Mouse (Mus musculus) MEL (cell line): Measurements from ENCODE around the gene Maml2. TPM values are rescaled to one million over a fixed set of nuclear protein-coding genes. Genes with fewer than 3 reads are reported as not detected.
A peak's percentile ranks its signal among the peaks of the same experiment; 100 is the strongest.

ENCODE experiments used
- DNase-seq: peaks from one replicate; pipeline ENCODE4 v3.0.0; 2011; ENCODE audit warnings: low read depth, low spot score
- H3K27ac ChIP-seq: 2 replicates; pipeline ENCODE4 v1.5.1; 2012; ENCODE audit warnings: low read depth, mild to moderate bottlenecking, control low read depth, low read length, moderate library complexity; ENCODE audit not compliant: control insufficient read depth
- H3K27me3 ChIP-seq, 2 experiments: fragments of 150-350 bp in 1 of 2; sonication (generic) in 1 of 2; 2 replicates each; pipeline ENCODE4 v1.6.1; 2012; ENCODE audit warnings: low read length in 2 of 2, mild to moderate bottlenecking in 2 of 2, improper control_type of control experiment in 1 of 2, moderate library complexity in 1 of 2; ENCODE audit not compliant: insufficient read depth in 2 of 2, control insufficient read depth in 1 of 2
- H3K36me3 ChIP-seq, 2 experiments: 2 replicates each; pipeline ENCODE4 v1.6.1; 2012 to 2014; ENCODE audit warnings: low read length in 2 of 2, improper control_type of control experiment in 1 of 2, inconsistent platforms in 1 of 2, mild to moderate bottlenecking in 1 of 2; ENCODE audit not compliant: insufficient read depth in 2 of 2, control insufficient read depth in 1 of 2
- H3K4me1 ChIP-seq, 2 experiments: fragments of 150-350 bp in 1 of 2; sonication (generic) in 1 of 2; 2 replicates each; pipeline ENCODE4 v1.6.1; 2012; ENCODE audit warnings: low read length in 2 of 2, improper control_type of control experiment in 1 of 2, mild to moderate bottlenecking in 1 of 2; ENCODE audit not compliant: insufficient read depth in 2 of 2, control insufficient read depth in 1 of 2
- H3K4me3 ChIP-seq, 2 experiments: fragments of 150-350 bp in 1 of 2; sonication (generic) in 1 of 2; 2 replicates each; pipeline ENCODE4 v1.5.1; 2012; ENCODE audit warnings: low read depth in 2 of 2, low read length in 2 of 2, mild to moderate bottlenecking in 2 of 2, moderate library complexity in 2 of 2, control low read depth in 1 of 2, improper control_type of control experiment in 1 of 2; ENCODE audit not compliant: control insufficient read depth in 1 of 2, insufficient read depth in 1 of 2
- H3K79me2 ChIP-seq: 2 replicates; pipeline ENCODE4 v1.6.1; 2012; ENCODE audit warnings: mild to moderate bottlenecking, low read length, moderate library complexity; ENCODE audit not compliant: control insufficient read depth, poor library complexity, insufficient read depth
- H3K9ac ChIP-seq: 2 replicates; pipeline ENCODE4 v1.6.1; 2012; ENCODE audit warnings: low read depth, mild to moderate bottlenecking, control low read depth, low read length, moderate library complexity; ENCODE audit not compliant: control insufficient read depth, poor library complexity, severe bottlenecking
- H3K9me3 ChIP-seq: fragments of 150-350 bp; sonication (generic); replicated peaks from 2 replicates; pipeline ENCODE4 v1.6.1; 2012; ENCODE audit warnings: mild to moderate bottlenecking, low read length, improper control_type of control experiment, moderate library complexity; ENCODE audit not compliant: insufficient read depth
- CHD2 ChIP-seq: IDR thresholded peaks from 2 replicates; pipeline ENCODE4 v1.6.1; 2011; ENCODE audit warnings: low read length, improper control_type of control experiment
- MAFK ChIP-seq: IDR thresholded peaks from 2 replicates; pipeline ENCODE4 v1.6.1; 2011; ENCODE audit warnings: low read depth, mild to moderate bottlenecking, low read length, improper control_type of control experiment, borderline replicate concordance
- POLR2AphosphoS5 ChIP-seq: IDR thresholded peaks from 2 replicates; pipeline ENCODE4 v1.6.1; 2012; ENCODE audit warnings: low read depth, borderline replicate concordance, mild to moderate bottlenecking, inconsistent platforms, low read length, moderate library complexity, mixed read lengths
- TAL1 ChIP-seq: IDR thresholded peaks from 2 replicates; pipeline ENCODE4 v1.6.1; 2012; ENCODE audit warnings: mild to moderate bottlenecking, inconsistent platforms, low read length, moderate library complexity, mixed read lengths
- ZNF384 ChIP-seq: IDR thresholded peaks from 2 replicates; pipeline ENCODE4 v1.6.1; 2012; ENCODE audit warnings: low read depth, mild to moderate bottlenecking, inconsistent platforms, low read length, improper control_type of control experiment
- polyA plus RNA-seq, 2 experiments: library from polyadenylated mRNA; stranded (reverse) in 1 of 2; unstranded in 1 of 2; fragments of >175 nt in 1 of 2; fragments of >200 nt in 1 of 2; gene quantifications; 2 replicates each; pipeline versions ENCODE4 v1.2.1 to v1.2.4; 2012; ENCODE audit warnings: low replicate concordance in 2 of 2, low read depth in 1 of 2; ENCODE audit not compliant: insufficient read length in 2 of 2, insufficient read depth in 1 of 2, missing spikeins in 1 of 2
- total RNA-seq: library from RNA; depleted of rRNA; stranded (reverse); fragments of 300-350 nt; gene quantifications from 2 replicates; pipeline ENCODE4 v1.2.3, GENCODE M21; 2012

Maml2 gene
- total and polyA plus RNA-seq, 3 experiments, result 0.08 to 0.47 TPM; not detected in 1

GRCm38 (mm10) chr9:13523046-13523445, 225.3 kb downstream of the Maml2 start (continued):
- no peak for TF ChIP-seq ZNF384

GRCm38 (mm10) chr9:13525075-13525474, 227.3 kb downstream of the Maml2 start:
- H3K9me3 ChIP-seq, result no peaks in the 10 kb centered on the region
- no peaks in the 10 kb centered on the region for H3K27me3 ChIP-seq
- H3K4me3 ChIP-seq, result no peak overlapping the region
- H3K9ac ChIP-seq, result no peak overlapping the region
- no peaks in the 10 kb centered on the region for H3K79me2 ChIP-seq
- no peak overlapping the region for H3K27ac ChIP-seq
- no peak for TF ChIP-seq TAL1
- TF ChIP-seq, all 39 proteins: peak for 0
- peaks cover 0 to 28% of the 10 kb centered on the region in 2 experiments; a peak in 2 of 4 replicates for H3K36me3 ChIP-seq
- DNase-seq, result no peak
- peaks cover 18 to 30% of the 10 kb centered on the region in 2 experiments for H3K4me1 ChIP-seq

GRCm38 (mm10) chr9:13525561-13526255, 228.0 kb downstream of the Maml2 start:
- no peak overlapping the region for H3K27ac ChIP-seq
- no peaks in the 10 kb centered on the region for H3K9me3 ChIP-seq

GRCm38 (mm10) chr9:13530575-13530974, 232.8 kb downstream of the Maml2 start:
- Histone ChIP-seq H3K27me3 (no peaks in the 10 kb centered on the region), H3K9me3 (no peaks in the 10 kb centered on the region), H3K36me3 (peaks cover 0 to 5% of the 10 kb centered on the region in 2 experiments; a peak in 2 of 4 replicates), H3K4me3 (no peak overlapping the region), H3K9ac (no peak overlapping the region), H3K79me2 (no peaks in the 10 kb centered on the region), H3K27ac (no peak overlapping the region), H3K4me1 (peaks cover under 1 to 3% of the 10 kb centered on the region in 2 experiments; a peak in 3 of 4 replicates)
- TF ChIP-seq MAFK, result no peak
- DNase-seq, result no peak

More at GRCm38 (mm10) chr9:13525561-13526255, 228.0 kb downstream of the Maml2 start:
- TF ChIP-seq POLR2AphosphoS5, result no peak
- TF ChIP-seq ZNF384, result no peak
- no peak for TF ChIP-seq CHD2
- Histone ChIP-seq H3K36me3 (peaks cover 0 to 28% of the 10 kb centered on the region in 2 experiments; a peak in 2 of 4 replicates), H3K4me3 (no peak overlapping the region), H3K4me1 (peaks cover 18 to 30% of the 10 kb centered on the region in 2 experiments), H3K27me3 (no peaks in the 10 kb centered on the region), H3K9ac (no peak overlapping the region), H3K79me2 (no peaks in the 10 kb centered on the region)
- DNase-seq, result peak; percentile 53
